Comparison of ENCODE assay signal across 19 mouse cellular contexts in the genomic region with DNA sequence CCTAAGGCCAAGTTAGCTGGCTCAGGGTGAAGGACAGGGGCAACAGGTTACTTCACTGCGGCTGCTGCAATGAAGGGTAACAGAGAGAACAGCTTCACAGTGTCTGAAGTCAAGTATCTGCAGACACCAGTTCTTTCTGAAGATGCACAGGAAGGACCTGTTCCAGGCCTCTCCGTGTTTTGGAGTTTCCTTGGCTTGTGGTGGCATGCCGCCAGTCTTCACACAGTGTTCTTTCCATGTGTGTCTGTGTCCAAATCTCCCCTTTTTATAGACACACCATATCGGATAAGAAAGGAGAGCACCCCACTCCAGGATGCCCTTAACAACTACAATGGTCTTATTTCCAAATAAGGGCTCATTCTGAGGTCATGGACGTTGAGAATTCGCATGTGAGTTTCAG. TPM values are rescaled to one million over a fixed set of nuclear protein-coding genes. Genes with fewer than 3 reads are reported as not detected.
DNase-seq lines count a peak whose midpoint lies in the region; TF ChIP-seq lines count a peak whose summit lies in the region.
"Had no signal": no experiment of that assay in that cellular context is flagged by ENCODE, and none has a peak within 500 bp of the region (broad histone marks: within the 10 kb centered on the region; RNA-seq: fewer than 3 reads in every experiment).

No protein-coding gene starts in this region.

- TF ChIP-seq CTCF in left cerebral cortex, adult 2 months (IDR thresholded peaks at IDR 0.05) = no peak

- intact Hi-C loops in left cerebral cortex, adult 2 months (cut with DNase I) = no loop called here

- no peak overlapping the region for H3K4me3 ChIP-seq in left cerebral cortex, adult 2 months

- H3K27ac ChIP-seq in left cerebral cortex, adult 2 months = no peak overlapping the region

- DNase-seq in heart, adult 11 months = peak; percentile 66
- no peak for DNase-seq in heart, adult 18-20 months
- DNase-seq in testis, postnatal 10 days (ENCODE audit: low spot score) = peak; percentile 78
- peak; percentile 68 for DNase-seq in testis, postnatal 14 days (ENCODE audit: low spot score)
- no peak for DNase-seq in ovary, postnatal 10 days (ENCODE audit: low spot score)
- no peak for DNase-seq in left cerebral cortex, adult 2 months (ENCODE audit: extremely low spot score in 1 of 2, low spot score in 2 of 2)
- DNase-seq: adrenal gland, adult 2 months; adrenal gland, adult 8-10 months; adrenal gland, postnatal 10 days; adrenal gland, postnatal 14 days; adrenal gland, postnatal 25 days; adrenal gland, postnatal 36 days; B cell, adult 2 months; cerebellum, adult 11 months; cerebellum, adult 11-12 months; cerebellum, adult 18-20 months had no signal

RNA-seq across cellular contexts. Expression of gene Slc4a3, which starts 1.7 kb away (rescaled TPM):
- 100 to 1,000 TPM; 249 to 266 TPM for total RNA-seq in heart, adult 18-20 months (2021)
- 100 to 1,000 TPM; 180 to 185 TPM for total RNA-seq in left cerebral cortex, adult 2 months (2021)
- total RNA-seq: MEL had no signal

RNA-seq across cellular contexts. Expression of gene Stk11ip, which starts 23.0 kb away (rescaled TPM):
- total RNA-seq in heart, adult 18-20 months (2021) = 10 to 100 TPM in 1 of 2 experiments, 1 to 10 TPM in 1; 6.6 to 10.9 TPM
- 10 to 100 TPM; 34.3 to 35.8 TPM for total RNA-seq in left cerebral cortex, adult 2 months (2021)

RNA-seq across cellular contexts. Expression of gene Inha, which starts 37.5 kb away (rescaled TPM):
- total RNA-seq in heart, adult 18-20 months (2021) = 1 to 10 TPM; 3.0 to 3.1 TPM
- total RNA-seq in left cerebral cortex, adult 2 months (2021) = 10 to 100 TPM; 24.8 to 30.1 TPM
- total RNA-seq: CH12.LX, G1E, MEL had no signal

RNA-seq across cellular contexts. Expression of gene Obsl1, which starts 38.1 kb away (rescaled TPM):
- 100 to 1,000 TPM; 107 to 108 TPM for total RNA-seq in heart, adult 18-20 months (2021)
- 10 to 100 TPM; 29.3 to 29.8 TPM for total RNA-seq in left cerebral cortex, adult 2 months (2021)

Comparison
In these comparisons a context has a peak if more than half of its experiments do, and no peak if none do; other contexts are left out.
1. DNase-seq: peak in heart, adult 11 months (single experiment), testis, postnatal 10 days (single experiment) and testis, postnatal 14 days (single experiment); none in heart, adult 18-20 months (0 of 2), ovary, postnatal 10 days (single experiment) and left cerebral cortex, adult 2 months (0 of 2).
2. RNA of gene Inha, which starts 37.5 kb away (total RNA-seq): 24.8 to 30.1 TPM in left cerebral cortex, adult 2 months; 3.0 to 3.1 TPM in heart, adult 18-20 months; every median in the first group is over 4 times any median in the second.